Comparison of ENCODE assay signal across 21 mouse cellular contexts in the genomic region with DNA sequence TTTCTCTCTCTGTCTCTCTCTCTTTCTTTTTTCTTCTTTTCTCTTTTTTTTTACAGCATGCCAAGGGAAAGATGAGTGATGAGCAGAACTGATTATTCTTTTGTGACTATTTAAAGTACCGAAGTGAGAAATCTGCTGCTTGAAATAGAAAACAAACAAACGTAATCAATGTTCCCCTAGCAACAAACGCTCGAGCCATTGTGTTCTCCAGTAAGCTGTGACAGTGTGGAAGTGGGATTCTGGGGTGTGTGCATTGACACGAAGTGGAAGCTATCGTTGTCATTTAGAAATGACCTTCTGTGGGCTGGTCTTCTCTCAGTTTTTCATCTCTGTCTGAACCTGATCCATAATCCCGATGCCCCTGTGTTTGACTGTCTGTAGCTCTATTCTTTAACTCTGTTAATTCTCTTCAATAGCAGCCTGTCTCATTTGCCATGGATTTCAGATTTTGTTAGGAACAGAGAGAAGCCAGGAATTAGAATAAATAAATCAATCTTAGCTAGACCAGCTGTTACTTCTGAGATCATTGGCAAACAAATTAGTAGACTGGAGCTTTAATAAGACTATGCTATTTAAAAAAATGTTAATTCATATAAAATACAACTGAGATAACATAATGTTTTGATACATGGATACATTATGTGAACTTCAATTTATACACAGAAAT.
DNase-seq lines count a peak whose midpoint lies in the region; ATAC-seq and TF ChIP-seq lines count a peak whose summit lies in the region.
"Had no signal": no experiment of that assay in that cellular context is flagged by ENCODE, and none has a peak within 500 bp of the region (broad histone marks: within the 10 kb centered on the region; RNA-seq: fewer than 3 reads in every experiment).

No protein-coding gene starts in this region.

- H3K27ac ChIP-seq in midbrain, embryonic 11.5 days (ENCODE audit: low read depth, low read length) = no peak overlapping the region
- H3K27ac ChIP-seq in midbrain, embryonic 10.5 days (replicated peaks) = no peak overlapping the region
- peak overlapping the region; percentile 46; the same call in 1 of the 2 replicates for H3K27ac ChIP-seq in forebrain, postnatal 0 days (ENCODE audit: low read depth, low read length)
- H3K27ac ChIP-seq in midbrain, postnatal 0 days (ENCODE audit: low read depth, low read length) = no peak overlapping the region
- H3K27ac ChIP-seq: hindbrain, embryonic 13.5 days; intestine, embryonic 15.5 days; limb, embryonic 12.5 days; liver, embryonic 13.5 days; lung, embryonic 15.5 days; macrophage had no signal

- no peak for TF ChIP-seq CTCF in forebrain, postnatal 0 days (IDR thresholded peaks at IDR 0.05; ENCODE audit: low read depth)
- no peak for TF ChIP-seq CTCF in midbrain, postnatal 0 days (IDR thresholded peaks at IDR 0.05)

- DNase-seq in midbrain, embryonic 11.5 days (ENCODE audit: low spot score, missing footprints) = no peak
- DNase-seq in midbrain, embryonic 10.5 days (ENCODE audit: low spot score) = no peak
- peak; percentile 60 for DNase-seq in forebrain, postnatal 0 days
- DNase-seq in layer of hippocampus, adult 9-11 months = peak; percentile 56
- peak; percentile 23 for DNase-seq in midbrain, postnatal 0 days (ENCODE audit: low spot score)
- DNase-seq in adrenal gland, postnatal 10 days = no peak
- DNase-seq: cerebellum, adult 11 months; cerebellum, postnatal 25 days; embryo, embryonic 11 days; kidney, adult 9 months; kidney, postnatal 36 days; liver, embryonic 13.5 days; right cerebral cortex, adult 18-20 months; thymus, postnatal 25 days had no signal

- no peaks in the 10 kb centered on the region for H3K27me3 ChIP-seq in midbrain, embryonic 11.5 days (ENCODE audit: control insufficient read depth, insufficient read depth, low read length)
- no peaks in the 10 kb centered on the region for H3K27me3 ChIP-seq in midbrain, embryonic 10.5 days (ENCODE audit: low read depth, poor library complexity, severe bottlenecking)
- H3K27me3 ChIP-seq in forebrain, postnatal 0 days (ENCODE audit: insufficient read depth, low read length) = no peaks in the 10 kb centered on the region
- H3K27me3 ChIP-seq in midbrain, postnatal 0 days (ENCODE audit: insufficient read depth, low read length) = no peaks in the 10 kb centered on the region
- H3K27me3 ChIP-seq: hindbrain, embryonic 13.5 days; intestine, embryonic 15.5 days; limb, embryonic 12.5 days; liver, embryonic 13.5 days; lung, embryonic 15.5 days had no signal

- H3K4me1 ChIP-seq in midbrain, embryonic 11.5 days (ENCODE audit: control insufficient read depth, insufficient read depth, low read length) = no peaks in the 10 kb centered on the region
- 0 out of 2 replicates have a peak, but pooled peaks cover 3% of the 10 kb centered on the region for H3K4me1 ChIP-seq in midbrain, embryonic 10.5 days
- H3K4me1 ChIP-seq in forebrain, postnatal 0 days (ENCODE audit: insufficient read depth) = no peaks in the 10 kb centered on the region
- H3K4me1 ChIP-seq in midbrain, postnatal 0 days (ENCODE audit: insufficient read depth, low read length) = no peaks in the 10 kb centered on the region
- H3K4me1 ChIP-seq: hindbrain, embryonic 13.5 days; intestine, embryonic 15.5 days; limb, embryonic 12.5 days; liver, embryonic 13.5 days; lung, embryonic 15.5 days had no signal

- H3K9ac ChIP-seq in midbrain, embryonic 11.5 days (ENCODE audit: low read length) = no peak overlapping the region
- H3K9ac ChIP-seq in forebrain, postnatal 0 days = no peak overlapping the region
- H3K9ac ChIP-seq in midbrain, postnatal 0 days (replicated peaks; ENCODE audit: low read length, poor library complexity, severe bottlenecking) = no peak overlapping the region
- H3K9ac ChIP-seq: hindbrain, embryonic 13.5 days; intestine, embryonic 15.5 days; limb, embryonic 12.5 days; liver, embryonic 13.5 days; lung, embryonic 15.5 days had no signal

- no peak overlapping the region for H3K4me3 ChIP-seq in midbrain, embryonic 11.5 days (ENCODE audit: low read depth, low read length)
- no peak overlapping the region for H3K4me3 ChIP-seq in midbrain, embryonic 10.5 days
- H3K4me3 ChIP-seq in forebrain, postnatal 0 days (ENCODE audit: low read depth, low read length) = no peak overlapping the region
- no peak overlapping the region for H3K4me3 ChIP-seq in midbrain, postnatal 0 days (ENCODE audit: low read depth, low read length)
- H3K4me3 ChIP-seq: hindbrain, embryonic 13.5 days; intestine, embryonic 15.5 days; limb, embryonic 12.5 days; liver, embryonic 13.5 days; lung, embryonic 15.5 days had no signal

- H3K9me3 ChIP-seq in midbrain, embryonic 11.5 days (ENCODE audit: control insufficient read depth, low read length) = no peaks in the 10 kb centered on the region
- H3K9me3 ChIP-seq in midbrain, embryonic 10.5 days (replicated peaks) = no peaks in the 10 kb centered on the region
- no peaks in the 10 kb centered on the region for H3K9me3 ChIP-seq in forebrain, postnatal 0 days (ENCODE audit: low read length)
- no peaks in the 10 kb centered on the region for H3K9me3 ChIP-seq in midbrain, postnatal 0 days (ENCODE audit: low read length)
- H3K9me3 ChIP-seq: hindbrain, embryonic 13.5 days; intestine, embryonic 15.5 days; limb, embryonic 12.5 days; liver, embryonic 13.5 days; lung, embryonic 15.5 days had no signal

- WGBS in midbrain, embryonic 11.5 days = 62% methylated on average over 7 of the region's 7 CpGs
- WGBS in midbrain, embryonic 10.5 days = 72% methylated on average over 7 of the region's 7 CpGs
- WGBS in forebrain, postnatal 0 days = 32% methylated on average over 7 of the region's 7 CpGs
- WGBS in midbrain, postnatal 0 days = 33% methylated on average over 7 of the region's 7 CpGs

- H3K4me2 ChIP-seq in midbrain, embryonic 11.5 days = no peak overlapping the region
- 0 out of 2 replicates have a peak overlapping the region, but pooled peaks have one; percentile 21 for H3K4me2 ChIP-seq in forebrain, postnatal 0 days (ENCODE audit: low read depth)
- no peak overlapping the region for H3K4me2 ChIP-seq in midbrain, postnatal 0 days (ENCODE audit: low read depth, low read length, poor library complexity, severe bottlenecking)
- H3K4me2 ChIP-seq: heart, embryonic 11.5 days; hindbrain, embryonic 13.5 days; intestine, embryonic 15.5 days; limb, embryonic 12.5 days; liver, embryonic 13.5 days; lung, embryonic 15.5 days had no signal

- ATAC-seq in midbrain, embryonic 11.5 days (ENCODE audit: low FRiP score) = peak; percentile 48; the same call in 1 of the 2 replicates
- ATAC-seq in forebrain, postnatal 0 days = peak; percentile 85
- ATAC-seq in midbrain, postnatal 0 days (ENCODE audit: low FRiP score) = no peak
- ATAC-seq in cerebellum, adult (ENCODE audit: insufficient number of reproducible peaks, low FRiP score, low TSS enrichment) = no peak
- ATAC-seq: intestine, embryonic 15.5 days had no signal

- H3K36me3 ChIP-seq in midbrain, embryonic 11.5 days (ENCODE audit: control insufficient read depth, insufficient read depth, low read length) = no peaks in the 10 kb centered on the region
- no peaks in the 10 kb centered on the region for H3K36me3 ChIP-seq in midbrain, embryonic 10.5 days
- no peaks in the 10 kb centered on the region for H3K36me3 ChIP-seq in forebrain, postnatal 0 days (ENCODE audit: insufficient read depth)
- H3K36me3 ChIP-seq in midbrain, postnatal 0 days (ENCODE audit: insufficient read depth, low read length) = no peaks in the 10 kb centered on the region
- H3K36me3 ChIP-seq: hindbrain, embryonic 13.5 days; intestine, embryonic 15.5 days; limb, embryonic 12.5 days; liver, embryonic 13.5 days; lung, embryonic 15.5 days had no signal

Comparison
In these comparisons a context has a peak if more than half of its experiments do, and no peak if none do; other contexts are left out.
1. ATAC-seq: peak in midbrain, embryonic 11.5 days (single experiment) and forebrain, postnatal 0 days (single experiment); none in midbrain, postnatal 0 days (single experiment) and cerebellum, adult (single experiment).
2. DNase-seq: peak in forebrain, postnatal 0 days (single experiment), layer of hippocampus, adult 9-11 months (single experiment) and midbrain, postnatal 0 days (single experiment); none in midbrain, embryonic 11.5 days (single experiment), midbrain, embryonic 10.5 days (single experiment) and adrenal gland, postnatal 10 days (single experiment).